Mouse (Mus musculus) B cell, adult (primary cell): ENCODE data around the gene Aunip. TPM values are rescaled to one million over a fixed set of nuclear protein-coding genes. Genes with fewer than 3 reads are reported as not detected.

ENCODE experiments used
- total RNA-seq: library from RNA; stranded (reverse); gene quantifications from 4 replicates; pipeline ENCODE4 v1.2.4, GENCODE M21; 2023; ENCODE audit not compliant: inconsistent age

The Aunip gene
- total RNA-seq = not detected in 4 replicates

DNA sequence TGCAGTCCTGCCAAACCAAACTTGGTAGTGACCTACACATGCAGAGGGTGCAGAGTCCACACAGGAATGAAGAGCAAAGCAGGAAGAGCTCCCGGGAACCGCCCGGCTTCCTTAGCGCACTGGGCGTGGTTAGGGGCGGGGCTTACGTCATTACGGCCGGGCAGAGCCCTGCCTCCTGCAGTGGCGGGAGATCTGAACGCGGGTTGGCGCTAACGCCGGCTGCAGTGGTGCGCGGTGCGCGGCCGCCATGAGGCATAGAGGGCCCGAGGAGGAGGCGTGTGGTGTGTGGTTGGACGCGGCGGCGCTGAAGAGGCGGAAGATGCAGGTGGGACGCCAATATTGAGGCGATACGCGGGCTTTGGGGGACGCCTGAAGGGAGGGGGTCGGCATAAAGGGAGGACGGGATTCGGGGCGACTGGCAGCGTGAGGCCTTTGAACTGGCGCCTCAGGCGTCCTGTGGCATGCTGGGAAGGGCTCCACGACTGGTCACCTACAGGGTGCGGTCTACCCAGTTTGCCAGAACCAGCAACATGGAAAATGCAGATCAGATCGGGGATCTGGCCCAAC lies at the start of gene Aunip:
TSS of gene Aunip (plus strand) at position 155 of the 567 bp plus-strand sequence.

GRCm38 (mm10) chr4:134468215-134468575 lies 42.6 kb upstream of the Aunip start, which contains the start of gene Stmn1:
Gene Stmn1 (plus strand): TSS chr4:134468320.

GRCm38 (mm10) chr4:134496595-134497210 lies 14.1 kb upstream of the Aunip start, which contains the start of gene Paqr7:
Gene Paqr7 (plus strand): TSS chr4:134496697.

GRCm38 (mm10) chr4:134534932-134535786 lies 24.4 kb downstream of the Aunip start, which contains the start of gene Mtfr1l:
Gene Mtfr1l (minus strand): TSS chr4:134535387.

GRCm38 (mm10) chr4:134551494-134552316 lies 40.9 kb downstream of the Aunip start, which contains the start of gene Selenon:
Gene Selenon (minus strand): TSS chr4:134552166.

Other genes with a start within 250 kb of the Aunip start
- gene Pdik1l, start 223.1 kb upstream of the Aunip start, total RNA-seq = 10.3 to 15.7 TPM (median 11.6 TPM) in 4 replicates
- gene Trim63, start 195.9 kb upstream of the Aunip start, total RNA-seq = not detected in 4 replicates
- gene Slc30a2, start 167.8 kb upstream of the Aunip start, total RNA-seq = not detected in 4 replicates
- 0.90 to 2.0 TPM (median 1.6 TPM) in 4 replicates for gene Extl1, start 127.1 kb upstream of the Aunip start, total RNA-seq
- 1.9 to 3.3 TPM (median 2.7 TPM) in 4 replicates for gene Pafah2, start 114.7 kb upstream of the Aunip start, total RNA-seq
- gene Stmn1, start 42.7 kb upstream of the Aunip start, total RNA-seq = 42.2 to 45.5 TPM (median 43.9 TPM) in 4 replicates
- gene Paqr7, start 14.3 kb upstream of the Aunip start, total RNA-seq = 2.1 to 3.9 TPM (median 2.8 TPM) in 4 replicates
- 40.2 to 45.4 TPM (median 44.5 TPM) in 4 replicates for gene Mtfr1l, start 24.4 kb downstream of the Aunip start, total RNA-seq
- 1.1 to 1.9 TPM (median 1.5 TPM) in 4 replicates for gene Selenon, start 41.2 kb downstream of the Aunip start, total RNA-seq
- gene Man1c1, start 193.3 kb downstream of the Aunip start, total RNA-seq = 6.2 to 7.3 TPM (median 7.0 TPM) in 4 replicates